Mouse (Mus musculus): ENCODE results near the gene Eddm3b. TPM values are rescaled to one million over a fixed set of nuclear protein-coding genes. Genes with fewer than 3 reads are reported as not detected.
"Not testable (repeated sequence)": the region's sequence is repeated elsewhere in the genome, so short reads cannot be mapped to it uniquely, and the experiment has no call there.

Eddm3b gene
- polyA plus RNA-seq, 1 experiment = not detected

GRCm38 (mm10) chr14:51140342-51140741 lies 26.1 kb downstream of the Eddm3b start:
- 29% methylated on average over 2 of the region's 2 CpGs for WGBS
- DNase-seq (ENCODE audit: low read depth, low spot score) = no peak

- WGBS = 90% methylated on average over 4 of the region's 4 CpGs
- DNase-seq (ENCODE audit: low read depth, low spot score) = no peak
Measured at GRCm38 (mm10) chr14:51142119-51142518, 27.9 kb downstream of the Eddm3b start.

- no peak for DNase-seq (ENCODE audit: low read depth, low spot score)
- 77% methylated on average over 3 of the region's 3 CpGs for WGBS
Measured at GRCm38 (mm10) chr14:51142568-51142967, 28.3 kb downstream of the Eddm3b start.

GRCm38 (mm10) chr14:51143287-51143686 lies 29.1 kb downstream of the Eddm3b start:
- DNase-seq (ENCODE audit: low read depth, low spot score) = no peak

GRCm38 (mm10) chr14:51143937-51144336 lies 29.7 kb downstream of the Eddm3b start:
- DNase-seq (ENCODE audit: low read depth, low spot score) = no peak
- WGBS = 51% methylated on average over 2 of the region's 2 CpGs

More at GRCm38 (mm10) chr14:51143287-51143686, 29.1 kb downstream of the Eddm3b start:
- 15% methylated on average over 4 of the region's 4 CpGs for WGBS

- 95% methylated on average over 4 of the region's 4 CpGs for WGBS
- DNase-seq (ENCODE audit: low read depth, low spot score) = no peak
Measured at GRCm38 (mm10) chr14:51144451-51144850, 30.2 kb downstream of the Eddm3b start.

- DNase-seq (ENCODE audit: low read depth, low spot score) = no peak
- 30% methylated on average over 6 of the region's 6 CpGs for WGBS
Measured at GRCm38 (mm10) chr14:51145521-51145920, 31.3 kb downstream of the Eddm3b start.

GRCm38 (mm10) chr14:51146685-51147084 lies 32.5 kb downstream of the Eddm3b start, which contains the start of gene Rnase1:
Gene Rnase1, minus strand, starts transcription at chr14:51146785.
- DNase-seq (ENCODE audit: low read depth, low spot score) = no peak
- 30% methylated on average over 2 of the region's 2 CpGs for WGBS

- DNase-seq (ENCODE audit: low read depth, low spot score) = no peak
- 50% methylated on average over 3 of the region's 3 CpGs for WGBS
Measured at GRCm38 (mm10) chr14:51148006-51148405, 33.8 kb downstream of the Eddm3b start.

GRCm38 (mm10) chr14:51149164-51149563 lies 34.9 kb downstream of the Eddm3b start:
- peak; percentile 38 for DNase-seq (ENCODE audit: low read depth, low spot score)
- 13% methylated on average over 5 of the region's 5 CpGs for WGBS

- DNase-seq (ENCODE audit: low read depth, low spot score) = no peak
- WGBS = 88% methylated on average over 3 of the region's 3 CpGs
Measured at GRCm38 (mm10) chr14:51150206-51150831, 36.1 kb downstream of the Eddm3b start.

GRCm38 (mm10) chr14:51152249-51152870 lies 38.1 kb downstream of the Eddm3b start:
- DNase-seq (ENCODE audit: low read depth, low spot score) = no peak
- WGBS = 59% methylated on average over 5 of the region's 5 CpGs

- WGBS = 82% methylated on average over 5 of the region's 5 CpGs
- DNase-seq (ENCODE audit: low read depth, low spot score) = no peak
Measured at GRCm38 (mm10) chr14:51156056-51156735, 42.0 kb downstream of the Eddm3b start.

GRCm38 (mm10) chr14:51156736-51157068 lies 42.5 kb downstream of the Eddm3b start:
- no peak for DNase-seq (ENCODE audit: low read depth, low spot score)
- 29% methylated on average over 4 of the region's 4 CpGs for WGBS

- DNase-seq (ENCODE audit: low read depth, low spot score) = no peak
- 85% methylated on average over 1 of the region's 1 CpGs for WGBS
Measured at GRCm38 (mm10) chr14:51157072-51157471, 42.8 kb downstream of the Eddm3b start.

- WGBS = 97% methylated on average over 3 of the region's 3 CpGs
- DNase-seq (ENCODE audit: low read depth, low spot score) = not testable (repeated sequence)
Measured at GRCm38 (mm10) chr14:51161976-51162375, 47.8 kb downstream of the Eddm3b start, which contains the start of gene Rnase2b. Gene Rnase2b, plus strand, starts transcription at chr14:51162260.

- 56% methylated on average over 6 of the region's 6 CpGs for WGBS
- DNase-seq (ENCODE audit: low read depth, low spot score) = not testable (repeated sequence)
Measured at GRCm38 (mm10) chr14:51163323-51163722, 49.1 kb downstream of the Eddm3b start.

GRCm38 (mm10) chr14:51165435-51165834 lies 51.2 kb downstream of the Eddm3b start:
- 96% methylated on average over 1 of the region's 1 CpGs for WGBS
- DNase-seq (ENCODE audit: low read depth, low spot score) = no peak

GRCm38 (mm10) chr14:51166068-51166467 lies 51.8 kb downstream of the Eddm3b start:
- DNase-seq (ENCODE audit: low read depth, low spot score) = no peak
